Mouse (Mus musculus): ENCODE results near the gene Sned1. TPM values are rescaled to one million over a fixed set of nuclear protein-coding genes. Genes with fewer than 3 reads are reported as not detected.

Sned1 gene
- polyA plus RNA-seq, 1 experiment from 2014 or later: 4.9 TPM

- Histone ChIP-seq H3K4me1 (replicated peaks; ENCODE audit: control insufficient read depth, insufficient read depth, low read length) (peaks cover 13% of the 10 kb centered on the region; the same call in 1 of the 2 replicates), H3K27ac (ENCODE audit: low read depth) (no peak overlapping the region), H3K4me3 (ENCODE audit: low read depth, low read length) (no peak overlapping the region), H3K4me2 (ENCODE audit: low read length) (no peak overlapping the region), H3K36me3 (ENCODE audit: control insufficient read depth, insufficient read depth, low read length) (no peaks in the 10 kb centered on the region), H3K27me3 (replicated peaks; ENCODE audit: control insufficient read depth, insufficient read depth, low read length) (no peaks in the 10 kb centered on the region; the same call in 1 of the 2 replicates), H3K9me3 (ENCODE audit: control insufficient read depth, low read length) (no peaks in the 10 kb centered on the region), H3K9ac (ENCODE audit: low read length) (no peak overlapping the region)
- WGBS: 47% methylated on average over 4 of the region's 4 CpGs
- DNase-seq (ENCODE audit: low spot score): no peak
- no peak for ATAC-seq (replicated peaks; ENCODE audit: low FRiP score, low TSS enrichment, low read depth)
Observed at GRCm38 (mm10) chr1:93238201-93238600, 2.6 kb downstream of the Sned1 start.

GRCm38 (mm10) chr1:93245936-93246335, 10.3 kb downstream of the Sned1 start:
- Histone ChIP-seq H3K4me1 (replicated peaks; ENCODE audit: control insufficient read depth, insufficient read depth, low read length) (no peaks in the 10 kb centered on the region), H3K4me3 (ENCODE audit: low read depth, low read length) (no peak overlapping the region), H3K27ac (ENCODE audit: low read depth) (no peak overlapping the region), H3K27me3 (replicated peaks; ENCODE audit: control insufficient read depth, insufficient read depth, low read length) (no peaks in the 10 kb centered on the region), H3K36me3 (ENCODE audit: control insufficient read depth, insufficient read depth, low read length) (no peaks in the 10 kb centered on the region), H3K9me3 (ENCODE audit: control insufficient read depth, low read length) (no peaks in the 10 kb centered on the region), H3K9ac (ENCODE audit: low read length) (no peak overlapping the region), H3K4me2 (ENCODE audit: low read length) (no peak overlapping the region)
- 35% methylated on average over 2 of the region's 2 CpGs for WGBS
- DNase-seq (ENCODE audit: low spot score) (no peak), ATAC-seq (replicated peaks; ENCODE audit: low FRiP score, low TSS enrichment, low read depth) (no peak)

DNA sequence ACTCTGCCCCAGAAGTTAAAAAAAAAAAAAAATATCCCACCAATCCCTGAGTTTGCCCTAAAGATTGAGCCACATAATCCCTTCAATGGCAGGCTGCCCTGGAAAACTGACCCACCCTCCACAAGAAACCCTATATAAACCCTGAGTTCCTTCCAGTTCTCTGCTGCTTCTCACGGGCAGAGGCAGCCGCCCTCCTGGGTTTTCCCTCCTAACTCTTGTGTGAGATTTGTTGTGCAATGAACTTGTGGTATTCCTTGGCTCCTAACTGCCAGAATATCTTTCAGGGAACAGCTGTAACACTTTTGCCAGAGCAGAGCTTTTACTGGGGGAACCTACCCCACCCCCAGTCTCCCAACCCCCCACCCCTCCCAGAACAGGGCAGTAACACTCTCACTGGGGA, 16.9 kb downstream of the Sned1 start:
- H3K36me3 ChIP-seq (ENCODE audit: control insufficient read depth, insufficient read depth, low read length): no peaks in the 10 kb centered on the region
- WGBS: 44% methylated on average over 2 of the region's 2 CpGs
- H3K9me3 ChIP-seq (ENCODE audit: control insufficient read depth, low read length): no peaks in the 10 kb centered on the region
- DNase-seq (ENCODE audit: low spot score) (no peak), ATAC-seq (replicated peaks; ENCODE audit: low FRiP score, low TSS enrichment, low read depth) (no peak)
- H3K27ac ChIP-seq (ENCODE audit: low read depth): no peak overlapping the region
- H3K4me3 ChIP-seq (ENCODE audit: low read depth, low read length): no peak overlapping the region
- no peak overlapping the region for H3K4me2 ChIP-seq (ENCODE audit: low read length)
- no peaks in the 10 kb centered on the region for H3K27me3 ChIP-seq (replicated peaks; ENCODE audit: control insufficient read depth, insufficient read depth, low read length)
- H3K4me1 ChIP-seq (replicated peaks; ENCODE audit: control insufficient read depth, insufficient read depth, low read length): no peaks in the 10 kb centered on the region
- no peak overlapping the region for H3K9ac ChIP-seq (ENCODE audit: low read length)

DNA sequence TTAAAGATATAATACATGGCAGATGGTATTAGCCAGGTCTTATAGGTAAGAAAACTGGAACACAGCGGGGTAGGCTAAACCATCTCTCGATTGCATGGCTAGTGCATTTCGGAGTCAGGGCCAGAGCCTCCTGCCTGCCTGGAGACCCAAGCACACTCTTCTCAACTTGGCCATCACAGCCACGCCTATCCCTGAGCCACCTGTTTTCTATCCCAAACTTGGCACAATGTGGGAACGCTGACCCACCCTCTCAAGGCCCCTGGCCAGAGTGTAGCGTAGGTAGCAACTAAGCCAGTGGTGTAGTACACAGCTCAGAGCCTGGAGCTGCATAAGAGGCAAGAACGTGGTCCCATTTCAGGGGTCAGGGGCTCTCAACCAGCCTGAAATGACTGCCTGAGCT, 20.1 kb downstream of the Sned1 start:
- Histone ChIP-seq H3K9me3 (ENCODE audit: control insufficient read depth, low read length) (no peaks in the 10 kb centered on the region), H3K4me2 (ENCODE audit: low read length) (no peak overlapping the region), H3K4me3 (ENCODE audit: low read depth, low read length) (no peak overlapping the region), H3K27me3 (replicated peaks; ENCODE audit: control insufficient read depth, insufficient read depth, low read length) (no peaks in the 10 kb centered on the region), H3K27ac (ENCODE audit: low read depth) (no peak overlapping the region), H3K9ac (ENCODE audit: low read length) (no peak overlapping the region), H3K36me3 (ENCODE audit: control insufficient read depth, insufficient read depth, low read length) (no peaks in the 10 kb centered on the region), H3K4me1 (replicated peaks; ENCODE audit: control insufficient read depth, insufficient read depth, low read length) (no peaks in the 10 kb centered on the region)
- WGBS: 90% methylated on average over 7 of the region's 7 CpGs
- DNase-seq (ENCODE audit: low spot score): no peak
- ATAC-seq (replicated peaks; ENCODE audit: low FRiP score, low TSS enrichment, low read depth): no peak

DNA sequence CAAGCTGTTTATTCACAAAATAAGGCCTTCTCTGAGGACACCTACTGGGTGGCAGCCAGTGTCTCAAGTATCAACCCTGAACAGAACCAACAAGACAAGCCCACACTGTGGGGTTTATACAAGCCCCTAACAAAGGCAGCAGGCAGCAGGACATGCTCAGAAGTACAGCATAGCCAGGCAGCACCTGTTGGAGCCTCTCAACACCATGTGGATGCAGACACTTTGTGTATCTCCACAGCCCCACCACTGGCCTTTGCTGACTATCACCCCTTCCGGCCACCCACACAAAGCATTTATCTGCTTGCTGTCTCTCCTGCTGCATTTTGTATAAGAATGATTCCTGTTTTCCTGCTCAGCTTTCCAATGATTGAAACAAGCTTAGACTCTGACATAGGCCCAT, 21.9 kb downstream of the Sned1 start:
- H3K27me3 ChIP-seq (replicated peaks; ENCODE audit: control insufficient read depth, insufficient read depth, low read length): no peaks in the 10 kb centered on the region
- no peak for ATAC-seq (replicated peaks; ENCODE audit: low FRiP score, low TSS enrichment, low read depth)
- H3K36me3 ChIP-seq (ENCODE audit: control insufficient read depth, insufficient read depth, low read length): no peaks in the 10 kb centered on the region
- H3K4me1 ChIP-seq (replicated peaks; ENCODE audit: control insufficient read depth, insufficient read depth, low read length): no peaks in the 10 kb centered on the region
- H3K27ac ChIP-seq (ENCODE audit: low read depth): no peak overlapping the region
- H3K9ac ChIP-seq (ENCODE audit: low read length): no peak overlapping the region
- no peaks in the 10 kb centered on the region for H3K9me3 ChIP-seq (ENCODE audit: control insufficient read depth, low read length)
- no peak overlapping the region for H3K4me3 ChIP-seq (ENCODE audit: low read depth, low read length)
- DNase-seq (ENCODE audit: low spot score): no peak
- 82% methylated on average over 1 of the region's 1 CpGs for WGBS
- H3K4me2 ChIP-seq (ENCODE audit: low read length): no peak overlapping the region

- 25% methylated on average over 3 of the region's 3 CpGs for WGBS
- no peak overlapping the region for H3K9ac ChIP-seq (ENCODE audit: low read length)
- no peaks in the 10 kb centered on the region for H3K36me3 ChIP-seq (ENCODE audit: control insufficient read depth, insufficient read depth, low read length)
- ATAC-seq (replicated peaks; ENCODE audit: low FRiP score, low TSS enrichment, low read depth) (no peak), DNase-seq (ENCODE audit: low spot score) (no peak)
- H3K4me3 ChIP-seq (ENCODE audit: low read depth, low read length): no peak overlapping the region
- no peaks in the 10 kb centered on the region for H3K27me3 ChIP-seq (replicated peaks; ENCODE audit: control insufficient read depth, insufficient read depth, low read length)
- no peak overlapping the region for H3K4me2 ChIP-seq (ENCODE audit: low read length)
- no peaks in the 10 kb centered on the region for H3K9me3 ChIP-seq (ENCODE audit: control insufficient read depth, low read length)
- H3K4me1 ChIP-seq (replicated peaks; ENCODE audit: control insufficient read depth, insufficient read depth, low read length): no peaks in the 10 kb centered on the region
- H3K27ac ChIP-seq (ENCODE audit: low read depth): no peak overlapping the region
Observed at GRCm38 (mm10) chr1:93267207-93267606, 31.6 kb downstream of the Sned1 start.

DNA sequence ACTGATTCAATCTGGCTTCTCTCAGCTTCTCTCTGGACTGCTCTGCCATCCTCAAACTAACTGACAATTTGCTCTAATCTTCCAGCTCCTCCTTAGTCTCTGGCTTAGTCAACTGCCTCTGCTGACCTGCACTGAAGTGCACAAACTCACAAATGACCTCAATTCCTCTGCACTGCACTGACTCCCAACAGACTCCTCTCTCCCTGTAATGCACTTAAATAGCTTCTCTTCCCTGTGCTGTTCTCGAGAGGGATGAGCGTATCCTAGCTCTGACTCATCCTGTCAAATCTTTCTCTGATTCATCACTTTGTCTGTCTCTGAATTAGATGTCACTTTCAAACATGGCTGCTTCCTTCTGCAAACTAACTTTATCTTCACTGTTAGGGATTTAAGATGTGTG, 32.6 kb downstream of the Sned1 start:
- no peak overlapping the region for H3K27ac ChIP-seq (ENCODE audit: low read depth)
- no peaks in the 10 kb centered on the region for H3K27me3 ChIP-seq (replicated peaks; ENCODE audit: control insufficient read depth, insufficient read depth, low read length)
- H3K4me1 ChIP-seq (replicated peaks; ENCODE audit: control insufficient read depth, insufficient read depth, low read length): no peaks in the 10 kb centered on the region
- no peak overlapping the region for H3K4me3 ChIP-seq (ENCODE audit: low read depth, low read length)
- DNase-seq (ENCODE audit: low spot score): no peak
- 86% methylated on average over 2 of the region's 2 CpGs for WGBS
- H3K9ac ChIP-seq (ENCODE audit: low read length): no peak overlapping the region
- H3K36me3 ChIP-seq (ENCODE audit: control insufficient read depth, insufficient read depth, low read length): no peaks in the 10 kb centered on the region
- H3K4me2 ChIP-seq (ENCODE audit: low read length): no peak overlapping the region
- no peaks in the 10 kb centered on the region for H3K9me3 ChIP-seq (ENCODE audit: control insufficient read depth, low read length)
- ATAC-seq (replicated peaks; ENCODE audit: low FRiP score, low TSS enrichment, low read depth): no peak

GRCm38 (mm10) chr1:93270516-93271240, 35.0 kb downstream of the Sned1 start:
- no peak for ATAC-seq (replicated peaks; ENCODE audit: low FRiP score, low TSS enrichment, low read depth)
- WGBS: 67% methylated on average over 3 of the region's 3 CpGs
- Histone ChIP-seq H3K9me3 (ENCODE audit: control insufficient read depth, low read length) (no peaks in the 10 kb centered on the region), H3K27me3 (replicated peaks; ENCODE audit: control insufficient read depth, insufficient read depth, low read length) (no peaks in the 10 kb centered on the region), H3K4me1 (replicated peaks; ENCODE audit: control insufficient read depth, insufficient read depth, low read length) (no peaks in the 10 kb centered on the region), H3K9ac (ENCODE audit: low read length) (no peak overlapping the region), H3K27ac (ENCODE audit: low read depth) (no peak overlapping the region), H3K36me3 (ENCODE audit: control insufficient read depth, insufficient read depth, low read length) (no peaks in the 10 kb centered on the region), H3K4me2 (ENCODE audit: low read length) (no peak overlapping the region), H3K4me3 (ENCODE audit: low read depth, low read length) (no peak overlapping the region)
- no peak for DNase-seq (ENCODE audit: low spot score)

GRCm38 (mm10) chr1:93271751-93272150, 36.1 kb downstream of the Sned1 start:
- Histone ChIP-seq H3K27me3 (replicated peaks; ENCODE audit: control insufficient read depth, insufficient read depth, low read length) (no peaks in the 10 kb centered on the region), H3K36me3 (ENCODE audit: control insufficient read depth, insufficient read depth, low read length) (no peaks in the 10 kb centered on the region), H3K4me3 (ENCODE audit: low read depth, low read length) (no peak overlapping the region), H3K9ac (ENCODE audit: low read length) (no peak overlapping the region), H3K4me2 (ENCODE audit: low read length) (no peak overlapping the region), H3K27ac (ENCODE audit: low read depth) (no peak overlapping the region), H3K9me3 (ENCODE audit: control insufficient read depth, low read length) (no peaks in the 10 kb centered on the region), H3K4me1 (replicated peaks; ENCODE audit: control insufficient read depth, insufficient read depth, low read length) (no peaks in the 10 kb centered on the region)
- ATAC-seq (replicated peaks; ENCODE audit: low FRiP score, low TSS enrichment, low read depth): no peak
- 78% methylated on average over 6 of the region's 6 CpGs for WGBS
- no peak for DNase-seq (ENCODE audit: low spot score)
